Mouse (Mus musculus) E14TG2a.4 (cell line): ENCODE data around the gene Nxpe4.

Source experiments
- H3K27me3 ChIP-seq: 2 replicates; pipeline ENCODE4 v1.6.1; 2014; ENCODE audit warnings: low read length, control low read depth; ENCODE audit not compliant: insufficient read depth
- H3K36me3 ChIP-seq: 2 replicates; pipeline ENCODE4 v1.6.1; 2014; ENCODE audit warnings: low read length, control low read depth; ENCODE audit not compliant: insufficient read depth
- H3K4me1 ChIP-seq: replicated peaks from 2 replicates; pipeline ENCODE4 v1.6.1; 2014; ENCODE audit warnings: low read depth, low read length, control low read depth
- H3K4me3 ChIP-seq: replicated peaks from 2 replicates; pipeline ENCODE4 v1.5.1; 2014; ENCODE audit warnings: mild to moderate bottlenecking, low read length
- H3K9me3 ChIP-seq: 2 replicates; pipeline ENCODE4 v1.6.1; 2014; ENCODE audit warnings: low read length, control low read depth
- CTCF ChIP-seq: conservative IDR thresholded peaks from 2 replicates; pipeline ENCODE4 v1.5.1; 2014; ENCODE audit warnings: low read length
- NANOG ChIP-seq: IDR thresholded peaks from 2 replicates; pipeline ENCODE4 v1.6.1; 2014; ENCODE audit warnings: borderline replicate concordance, low read length, mixed read lengths
- POU5F1 ChIP-seq: IDR thresholded peaks from 2 replicates; pipeline ENCODE4 v1.6.1; 2014; ENCODE audit warnings: low read length, borderline replicate concordance

The Nxpe4 gene

DNA sequence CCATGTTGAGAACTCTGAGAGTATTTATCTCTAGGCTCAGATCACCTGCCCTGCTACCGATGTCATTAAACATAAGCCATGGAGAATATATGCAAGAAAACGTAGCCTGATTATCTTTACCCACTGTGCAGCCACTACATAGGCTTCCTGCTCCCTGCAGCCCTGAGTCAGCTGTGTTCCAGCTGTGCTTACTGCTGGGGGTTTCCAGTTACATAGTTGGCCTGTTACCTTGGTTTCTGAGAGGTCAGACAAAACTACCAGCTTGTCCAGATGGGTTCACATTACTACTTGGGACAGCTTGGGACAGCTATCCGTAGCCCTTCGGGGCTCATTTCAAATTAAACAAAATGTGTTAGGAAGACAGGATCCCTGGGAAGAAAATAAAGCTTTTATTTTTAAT, 192.3 kb downstream of the Nxpe4 start:
- H3K36me3 ChIP-seq: no peaks in the 10 kb centered on the region
- H3K4me1 ChIP-seq: peaks cover 10% of the 10 kb centered on the region
- H3K27me3 ChIP-seq: no peaks in the 10 kb centered on the region
- H3K9me3 ChIP-seq: peaks cover 8% of the 10 kb centered on the region
- no peak for TF ChIP-seq CTCF
- TF ChIP-seq POU5F1: no peak
- no peak overlapping the region for H3K4me3 ChIP-seq

DNA sequence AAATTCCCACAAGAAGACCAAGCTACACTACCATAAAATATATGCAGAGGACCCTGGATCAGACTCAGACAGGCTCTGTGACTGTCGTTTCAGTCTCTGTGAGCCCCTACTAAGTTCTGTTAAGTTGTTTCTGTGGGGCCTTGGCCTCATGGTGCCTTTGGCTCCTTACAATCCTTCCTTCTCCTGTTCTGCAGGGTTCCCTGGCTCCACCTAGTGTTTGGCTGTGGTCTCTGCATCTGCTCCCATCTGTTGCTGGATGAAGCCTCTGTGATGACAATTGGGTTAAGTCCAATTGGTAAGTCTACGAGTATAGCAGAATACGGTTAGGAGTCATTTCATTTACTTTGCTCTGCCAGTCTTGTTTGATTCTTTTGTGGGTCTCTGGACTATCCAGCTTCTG, 193.0 kb downstream of the Nxpe4 start:
- peak; percentile 80 for TF ChIP-seq CTCF
- TF ChIP-seq NANOG: no peak
- Histone ChIP-seq H3K4me1 (peaks cover 12% of the 10 kb centered on the region), H3K36me3 (no peaks in the 10 kb centered on the region), H3K4me3 (no peak overlapping the region), H3K9me3 (peaks cover 8% of the 10 kb centered on the region), H3K27me3 (no peaks in the 10 kb centered on the region)

DNA sequence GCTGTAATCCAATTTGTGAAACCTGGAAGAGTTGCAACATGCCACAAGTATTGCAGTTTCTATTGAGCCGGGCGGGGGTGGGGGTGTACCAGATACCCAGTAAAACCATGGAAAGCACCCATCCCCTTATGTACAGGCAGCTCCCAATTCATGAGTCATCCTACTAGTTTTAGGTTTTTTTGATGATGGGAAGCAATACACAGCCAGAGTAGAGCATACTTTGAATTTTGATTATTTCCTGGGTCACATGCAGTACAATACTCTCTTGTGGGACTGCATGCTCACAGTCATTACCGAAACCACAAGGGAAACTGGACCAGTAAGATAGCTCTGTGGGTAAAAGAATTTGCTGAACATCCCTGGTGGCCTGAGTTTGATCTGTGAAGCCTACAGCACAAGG, 195.3 kb downstream of the Nxpe4 start:
- TF ChIP-seq POU5F1: no peak
- TF ChIP-seq NANOG: no peak
- TF ChIP-seq CTCF: no peak
- Histone ChIP-seq H3K4me3 (no peak overlapping the region), H3K36me3 (no peaks in the 10 kb centered on the region), H3K27me3 (no peaks in the 10 kb centered on the region), H3K4me1 (peaks cover 14% of the 10 kb centered on the region), H3K9me3 (peaks cover 8% of the 10 kb centered on the region)

GRCm38 (mm10) chr9:48360826-48361225, 199.0 kb downstream of the Nxpe4 start:
- Histone ChIP-seq H3K27me3 (0 out of 2 replicates have a peak, but pooled peaks cover 2% of the 10 kb centered on the region), H3K9me3 (no peaks in the 10 kb centered on the region), H3K4me1 (peaks cover 4% of the 10 kb centered on the region), H3K4me3 (no peak overlapping the region), H3K36me3 (no peaks in the 10 kb centered on the region)
- TF ChIP-seq CTCF: peak; percentile 12; the same call in 1 of the 2 replicates
- no peak for TF ChIP-seq NANOG

DNA sequence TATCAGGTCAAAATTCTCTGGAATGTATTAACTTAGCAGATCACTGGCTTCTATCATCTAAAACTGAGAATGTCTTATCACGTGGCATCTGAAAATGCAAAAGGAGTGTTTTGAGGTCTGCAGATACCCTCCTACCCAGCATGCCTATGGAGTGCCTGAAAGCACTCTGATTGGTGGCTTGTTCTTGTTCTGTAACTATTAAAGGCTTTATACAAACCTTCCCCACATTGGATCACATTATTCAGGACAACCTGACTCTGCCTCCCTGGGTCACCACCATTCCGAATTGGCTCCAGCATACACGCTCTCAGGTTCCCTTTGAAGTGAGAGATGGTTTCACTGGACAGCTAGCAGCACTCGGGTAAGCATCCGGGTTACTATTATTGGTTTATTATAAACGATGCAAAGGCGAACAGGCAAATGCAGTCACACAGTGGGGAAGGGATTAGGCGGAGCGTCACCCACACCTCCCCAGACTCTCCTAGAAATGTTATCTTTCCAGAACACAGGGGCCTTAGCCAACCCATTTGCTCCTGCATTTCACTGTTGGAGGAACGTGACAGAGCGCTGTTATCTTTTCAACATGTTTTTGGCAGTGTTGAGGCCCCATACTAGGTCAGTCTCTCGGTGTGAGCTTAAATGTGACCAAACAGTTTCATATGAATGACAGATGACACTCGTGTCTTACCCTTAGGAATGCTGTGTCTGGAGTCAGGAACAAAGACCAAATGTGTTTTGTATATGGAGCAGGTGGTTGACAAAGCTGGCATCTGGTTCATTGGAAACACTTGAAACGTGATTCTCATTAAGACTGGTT, 200.2 kb downstream of the Nxpe4 start:
- Histone ChIP-seq H3K36me3 (no peaks in the 10 kb centered on the region), H3K27me3 (0 out of 2 replicates have a peak, but pooled peaks cover 2% of the 10 kb centered on the region), H3K9me3 (no peaks in the 10 kb centered on the region), H3K4me1 (peaks cover 4% of the 10 kb centered on the region), H3K4me3 (no peak overlapping the region)
- TF ChIP-seq POU5F1: no peak

DNA sequence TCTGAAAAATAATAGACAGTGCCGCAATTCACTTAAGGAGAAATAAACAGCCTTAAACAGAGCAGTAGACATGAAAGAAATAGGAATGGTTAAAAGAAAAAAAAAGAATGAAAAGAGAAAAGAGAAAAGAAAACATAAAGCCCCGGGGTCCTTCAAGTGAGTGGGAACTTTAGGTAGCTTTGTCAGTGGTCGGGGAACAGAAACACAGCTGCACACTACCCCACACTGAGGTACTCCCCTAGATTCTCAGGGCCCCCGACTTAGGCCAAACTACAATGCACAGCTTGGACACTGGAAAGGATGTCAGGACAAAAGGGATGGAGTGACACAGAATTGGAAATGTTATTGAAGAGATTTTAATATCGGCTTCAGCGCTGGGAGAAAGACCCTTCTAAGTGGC, 200.9 kb downstream of the Nxpe4 start:
- H3K9me3 ChIP-seq: no peaks in the 10 kb centered on the region
- TF ChIP-seq CTCF (no peak), NANOG (no peak), POU5F1 (no peak)
- H3K4me3 ChIP-seq: no peak overlapping the region
- peaks cover 4% of the 10 kb centered on the region for H3K4me1 ChIP-seq
- 0 out of 2 replicates have a peak, but pooled peaks cover 2% of the 10 kb centered on the region for H3K27me3 ChIP-seq
- no peaks in the 10 kb centered on the region for H3K36me3 ChIP-seq

- Histone ChIP-seq H3K36me3 (no peaks in the 10 kb centered on the region), H3K27me3 (no peaks in the 10 kb centered on the region), H3K4me3 (no peak overlapping the region), H3K9me3 (no peaks in the 10 kb centered on the region), H3K4me1 (no peaks in the 10 kb centered on the region)
- TF ChIP-seq CTCF (no peak), NANOG (no peak), POU5F1 (no peak)
Observed at GRCm38 (mm10) chr9:48373232-48373878, 211.5 kb downstream of the Nxpe4 start.

- TF ChIP-seq NANOG (no peak), POU5F1 (no peak), CTCF (no peak)
- Histone ChIP-seq H3K27me3 (no peaks in the 10 kb centered on the region), H3K4me1 (no peaks in the 10 kb centered on the region), H3K9me3 (no peaks in the 10 kb centered on the region), H3K4me3 (no peak overlapping the region), H3K36me3 (no peaks in the 10 kb centered on the region)
Observed at GRCm38 (mm10) chr9:48374357-48374756, 212.5 kb downstream of the Nxpe4 start.

DNA sequence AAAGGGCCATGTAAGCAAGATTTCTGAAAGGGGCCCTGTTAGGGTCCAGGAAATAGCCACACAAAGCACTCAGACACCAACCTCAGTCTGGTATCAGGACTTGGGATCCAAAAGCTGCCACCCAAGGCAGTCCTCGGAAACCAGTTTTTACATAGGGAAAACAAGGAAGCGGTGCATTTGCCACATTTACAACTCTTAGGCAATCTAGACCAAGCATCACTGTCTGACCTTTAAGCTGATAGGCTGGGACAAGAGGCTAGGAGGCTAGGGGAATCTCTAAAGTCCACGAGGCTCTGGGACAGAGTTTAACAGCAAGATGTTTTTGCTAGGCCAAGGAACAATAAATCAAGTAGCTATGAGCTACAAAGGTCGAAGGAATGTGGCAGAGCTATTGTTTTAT, 226.6 kb downstream of the Nxpe4 start:
- no peak overlapping the region for H3K4me3 ChIP-seq
- no peaks in the 10 kb centered on the region for H3K27me3 ChIP-seq
- no peaks in the 10 kb centered on the region for H3K9me3 ChIP-seq
- no peaks in the 10 kb centered on the region for H3K36me3 ChIP-seq
- TF ChIP-seq CTCF (no peak), NANOG (no peak), POU5F1 (no peak)
- no peaks in the 10 kb centered on the region for H3K4me1 ChIP-seq
